Mouse (Mus musculus): ENCODE results near the gene Dnajc4. TPM values are rescaled to one million over a fixed set of nuclear protein-coding genes. Genes with fewer than 3 reads are reported as not detected.

Gene Dnajc4
- 20.6 and 23.1 TPM in 2 replicates for polyA plus RNA-seq (2012)

- no peak for TF ChIP-seq GATA1 (IDR thresholded peaks at IDR 0.05; ENCODE audit: low read length)
Measured at GRCm38 (mm10) chr19:6992011-6992858, at the start of gene Dnajc4. Gene Dnajc4, minus strand, starts transcription at chr19:6992572.

DNA sequence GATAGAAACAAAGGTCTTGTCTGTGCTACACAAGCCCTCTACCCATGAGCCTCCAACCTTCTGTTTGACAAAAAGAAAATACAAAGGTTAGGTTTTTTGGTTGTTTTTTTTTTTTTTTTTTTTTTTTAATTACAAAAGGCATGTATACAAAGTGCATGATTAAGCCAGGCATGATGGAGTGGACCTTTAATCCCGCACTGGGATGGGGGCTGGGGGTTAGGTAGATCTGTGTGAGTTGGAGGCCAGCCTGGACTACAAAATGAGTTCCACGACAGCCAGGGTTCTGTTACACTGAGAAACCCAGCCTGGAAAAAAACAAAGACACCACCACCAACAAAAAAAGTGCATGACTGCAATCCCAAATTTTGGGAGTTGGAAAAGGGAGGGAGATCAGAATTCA, 48.8 kb upstream of the Dnajc4 start:
- TF ChIP-seq GATA1 (IDR thresholded peaks at IDR 0.05; ENCODE audit: low read length) = no peak

- TF ChIP-seq GATA1 (IDR thresholded peaks at IDR 0.05; ENCODE audit: low read length) = no peak
Measured at GRCm38 (mm10) chr19:7040637-7041130, 48.3 kb upstream of the Dnajc4 start.

GRCm38 (mm10) chr19:7039841-7040636, 47.7 kb upstream of the Dnajc4 start, which contains the start of gene Stip1:
Gene Stip1, minus strand, starts transcription at chr19:7039967.
- TF ChIP-seq GATA1 (IDR thresholded peaks at IDR 0.05; ENCODE audit: low read length) = no peak

- TF ChIP-seq GATA1 (IDR thresholded peaks at IDR 0.05; ENCODE audit: low read length) = no peak
Measured at GRCm38 (mm10) chr19:7039088-7039720, 46.8 kb upstream of the Dnajc4 start.

DNA sequence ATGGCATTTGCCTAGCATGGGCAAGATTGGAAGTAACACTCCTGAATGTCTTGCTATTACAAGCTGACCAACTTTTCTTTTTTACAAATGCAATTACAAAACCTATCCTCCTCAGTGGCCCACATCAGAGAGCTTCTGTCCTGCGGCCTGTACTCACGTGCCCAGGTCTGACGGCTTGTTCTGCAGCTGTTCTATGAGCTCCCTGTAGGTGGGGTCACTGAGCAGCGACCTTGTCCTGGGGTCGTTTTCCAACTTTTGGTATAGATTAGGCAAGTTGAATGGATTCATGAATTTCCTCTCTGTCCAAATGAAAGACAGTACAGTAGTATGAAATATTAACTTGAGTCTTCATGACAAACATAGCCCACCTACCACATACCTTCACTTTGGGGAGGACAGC, 41.6 kb upstream of the Dnajc4 start:
- no peak for TF ChIP-seq GATA1 (IDR thresholded peaks at IDR 0.05; ENCODE audit: low read length)

DNA sequence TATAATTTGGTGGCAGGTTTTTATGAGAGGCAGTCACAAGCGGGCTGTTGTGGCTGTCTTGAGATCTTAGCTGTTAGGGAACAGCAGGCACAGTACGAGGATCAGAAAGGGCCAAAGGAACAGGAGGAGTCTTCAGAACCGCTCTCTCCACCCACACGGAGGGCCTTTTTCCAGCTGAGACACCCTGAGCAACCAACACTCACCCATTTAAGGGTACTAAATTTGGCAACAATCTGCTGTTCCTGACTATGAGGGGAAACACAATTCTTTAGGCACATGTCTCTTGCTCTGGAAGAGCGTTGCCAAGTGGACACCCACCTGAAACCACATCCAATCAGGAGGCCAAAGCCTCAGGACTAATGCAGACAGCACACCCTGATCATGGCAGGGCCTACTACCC, 37.2 kb upstream of the Dnajc4 start:
- no peak for TF ChIP-seq GATA1 (IDR thresholded peaks at IDR 0.05; ENCODE audit: low read length)

DNA sequence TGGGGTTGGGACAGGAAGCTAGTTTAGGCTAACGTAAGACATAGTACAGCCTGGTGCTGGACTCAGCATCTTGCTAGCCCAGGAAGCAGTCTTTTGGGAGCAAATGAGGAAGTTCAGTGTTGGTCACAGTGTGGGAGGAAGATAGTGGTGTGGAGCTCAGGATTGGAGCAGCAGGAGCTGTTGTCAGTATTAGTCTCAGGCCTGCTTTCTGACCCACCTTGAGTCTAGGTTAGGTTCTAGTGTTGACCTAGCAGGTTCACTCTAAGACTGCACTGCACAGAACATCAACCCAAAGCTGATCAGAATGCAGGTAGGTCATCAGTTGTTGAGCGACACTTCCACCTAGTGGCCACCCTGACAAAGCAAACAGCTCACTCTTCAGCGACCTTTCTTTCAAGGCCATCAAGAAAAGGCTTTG, 27.9 kb upstream of the Dnajc4 start:
- TF ChIP-seq GATA1 (IDR thresholded peaks at IDR 0.05; ENCODE audit: low read length) = no peak

DNA sequence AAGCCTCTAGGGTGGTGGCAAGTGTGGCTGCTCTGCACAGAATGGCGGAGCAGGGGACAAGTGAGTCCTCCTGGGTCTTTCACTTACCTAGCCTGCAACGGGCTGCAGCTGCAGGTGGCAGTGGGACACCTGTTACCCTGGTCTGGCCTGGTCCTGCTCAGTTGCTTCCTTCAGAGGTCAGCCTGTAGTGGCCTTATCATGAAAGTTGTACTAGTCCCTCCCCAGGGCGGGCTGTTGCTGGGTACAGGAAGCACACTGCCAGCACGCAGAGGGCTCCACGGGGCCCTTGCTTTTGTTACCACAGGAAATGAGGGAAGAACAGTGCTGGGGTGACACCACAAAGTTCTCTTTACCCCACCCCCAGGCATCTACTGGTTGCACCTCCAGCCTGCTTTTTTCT, 26.8 kb upstream of the Dnajc4 start, which contains the start of gene Fermt3:
Gene Fermt3 (minus strand): TSS at position 279 of the 400 bp plus-strand sequence.
- no peak for TF ChIP-seq GATA1 (IDR thresholded peaks at IDR 0.05; ENCODE audit: low read length)

DNA sequence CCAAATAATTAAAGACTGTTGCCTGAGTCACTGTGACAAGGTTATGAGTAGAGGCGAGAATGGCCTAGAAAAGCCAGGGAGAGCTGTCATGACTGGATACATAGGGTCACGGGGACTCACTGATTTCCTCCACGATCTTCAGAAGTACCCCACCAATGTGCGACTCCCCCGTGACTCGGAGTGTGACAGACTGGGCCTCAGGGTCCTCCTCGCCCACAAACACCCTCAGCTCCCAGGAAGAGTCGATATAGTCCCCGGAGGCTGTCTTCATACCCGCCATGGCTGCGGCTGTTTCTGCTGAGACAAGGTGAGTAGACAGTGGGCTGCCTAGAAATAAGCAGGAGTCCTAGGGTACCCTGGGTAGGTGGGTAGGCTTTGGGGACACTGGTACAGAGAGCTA, 26.2 kb upstream of the Dnajc4 start:
- no peak for TF ChIP-seq GATA1 (IDR thresholded peaks at IDR 0.05; ENCODE audit: low read length)

GRCm38 (mm10) chr19:7017541-7018457, 25.4 kb upstream of the Dnajc4 start:
- TF ChIP-seq GATA1 (IDR thresholded peaks at IDR 0.05; ENCODE audit: low read length) = peak; percentile 94

DNA sequence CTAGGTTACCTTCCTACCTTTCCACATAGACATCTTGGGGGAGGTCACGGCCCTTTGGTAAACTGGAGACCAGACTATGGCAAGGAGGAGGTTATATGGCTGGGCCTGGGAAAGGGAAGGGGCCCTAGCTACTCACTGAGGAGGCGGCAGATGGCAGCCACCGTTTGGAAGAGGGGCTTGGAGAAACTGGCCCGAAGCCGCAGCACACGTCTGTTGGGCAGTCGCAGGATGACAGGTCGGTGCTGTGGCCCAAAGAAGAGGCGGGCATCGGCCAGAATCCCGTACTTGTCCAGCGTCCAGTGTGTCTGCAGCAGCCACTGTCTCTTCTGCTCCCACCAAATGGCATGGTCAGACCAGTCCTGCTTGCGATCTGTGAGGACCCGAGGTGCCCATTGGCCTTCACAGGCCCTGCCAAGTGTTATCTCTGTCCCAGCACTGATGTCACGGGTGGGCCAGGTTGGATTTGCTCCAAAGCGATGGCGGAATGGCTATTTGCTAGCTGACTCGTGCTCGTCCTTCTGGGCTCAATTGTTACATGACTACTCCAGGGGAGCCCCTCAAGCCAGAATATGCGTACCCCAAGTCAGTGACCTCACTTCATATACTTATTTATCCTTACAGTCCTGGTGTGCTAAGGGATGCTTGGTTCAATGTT, 22.2 kb upstream of the Dnajc4 start:
- TF ChIP-seq GATA1 (IDR thresholded peaks at IDR 0.05; ENCODE audit: low read length) = no peak

- no peak for TF ChIP-seq GATA1 (IDR thresholded peaks at IDR 0.05; ENCODE audit: low read length)
Measured at GRCm38 (mm10) chr19:7013984-7014383, 21.6 kb upstream of the Dnajc4 start.

GRCm38 (mm10) chr19:7012426-7012825, 20.1 kb upstream of the Dnajc4 start:
- no peak for TF ChIP-seq GATA1 (IDR thresholded peaks at IDR 0.05; ENCODE audit: low read length)
